Mouse (Mus musculus): ENCODE data around the gene Tiam1. TPM values are rescaled to one million over a fixed set of nuclear protein-coding genes. Genes with fewer than 3 reads are reported as not detected.

Tiam1 gene
- polyA plus RNA-seq, 1 experiment from 2014 or later: 7.4 TPM

DNA sequence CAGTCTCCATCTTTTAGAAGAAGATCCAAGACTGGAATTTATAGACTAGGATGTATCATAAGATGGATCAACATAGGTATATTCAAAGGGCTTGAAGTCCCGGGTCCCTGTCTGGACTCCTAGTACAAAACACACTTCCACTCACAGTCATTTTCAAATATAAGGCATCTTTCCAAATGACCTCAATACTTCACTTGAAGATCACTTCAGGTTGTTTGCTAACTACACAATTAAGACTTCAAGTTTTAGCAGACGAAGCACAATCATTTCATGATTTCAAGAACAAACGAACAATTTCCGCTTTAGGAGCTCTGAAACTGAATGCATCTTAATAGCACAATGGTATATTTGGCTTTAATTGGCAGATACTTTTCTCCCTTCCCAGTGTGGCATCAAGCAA is 228.6 kb downstream of the Tiam1 start:
- Histone ChIP-seq H3K4me2 (ENCODE audit: low read depth, low read length) (no peak overlapping the region), H3K4me1 (ENCODE audit: control insufficient read depth, insufficient read depth, low read length) (no peaks in the 10 kb centered on the region), H3K9ac (ENCODE audit: low read depth, low read length) (no peak overlapping the region), H3K27me3 (replicated peaks; ENCODE audit: control insufficient read depth, insufficient read depth, low read length) (no peaks in the 10 kb centered on the region), H3K36me3 (ENCODE audit: control insufficient read depth, insufficient read depth, low read length) (no peaks in the 10 kb centered on the region), H3K9me3 (ENCODE audit: control insufficient read depth, low read length) (no peaks in the 10 kb centered on the region), H3K4me3 (ENCODE audit: low read length) (no peak overlapping the region), H3K27ac (ENCODE audit: low read length) (no peak overlapping the region)
- no peak for ATAC-seq
- 92% methylated on average over 4 of the region's 4 CpGs for WGBS

- Histone ChIP-seq H3K36me3 (ENCODE audit: control insufficient read depth, insufficient read depth, low read length) (no peaks in the 10 kb centered on the region), H3K4me3 (ENCODE audit: low read length) (no peak overlapping the region), H3K4me2 (ENCODE audit: low read depth, low read length) (no peak overlapping the region), H3K27me3 (replicated peaks; ENCODE audit: control insufficient read depth, insufficient read depth, low read length) (no peaks in the 10 kb centered on the region), H3K9me3 (ENCODE audit: control insufficient read depth, low read length) (no peaks in the 10 kb centered on the region), H3K27ac (ENCODE audit: low read length) (no peak overlapping the region), H3K4me1 (ENCODE audit: control insufficient read depth, insufficient read depth, low read length) (no peaks in the 10 kb centered on the region), H3K9ac (ENCODE audit: low read depth, low read length) (no peak overlapping the region)
- 61% methylated on average over 8 of the region's 8 CpGs for WGBS
- ATAC-seq: no peak
These were observed 230.7 kb downstream of the Tiam1 start for GRCm38 (mm10) chr16:89912686-89913375.

DNA sequence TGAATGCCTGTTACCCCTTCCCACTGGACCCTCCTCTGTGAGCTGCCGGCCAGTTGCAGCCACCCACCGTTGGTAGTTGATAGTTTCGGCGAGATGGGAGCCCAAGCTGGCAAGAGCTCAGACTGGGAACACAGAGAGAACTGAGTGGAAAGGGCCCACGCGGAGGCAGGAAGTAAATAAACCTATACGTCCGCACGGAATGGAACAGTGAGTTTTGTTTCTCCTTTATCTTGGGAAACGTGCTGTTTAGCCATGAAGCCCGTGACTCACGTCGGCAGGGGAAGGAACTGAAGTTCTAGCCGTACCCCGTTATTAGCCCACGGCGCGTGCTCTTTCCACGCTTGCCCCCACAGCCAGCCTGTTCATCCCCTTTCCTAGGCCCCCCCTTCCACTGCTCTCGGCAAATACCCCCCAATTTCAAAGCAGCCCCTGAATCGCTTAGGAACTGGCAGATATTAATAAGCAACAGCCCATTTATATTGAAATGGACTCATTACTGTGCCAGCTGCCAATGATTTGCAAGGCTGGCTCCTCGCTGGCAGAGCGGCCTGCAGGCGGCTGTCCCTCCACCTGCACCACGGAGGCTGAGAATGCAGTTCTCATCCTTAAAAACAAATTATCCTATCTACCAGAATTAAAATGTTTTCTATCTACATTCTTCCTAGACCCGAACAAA is 234.0 kb downstream of the Tiam1 start:
- Histone ChIP-seq H3K4me2 (ENCODE audit: low read depth, low read length) (no peak overlapping the region), H3K36me3 (ENCODE audit: control insufficient read depth, insufficient read depth, low read length) (no peaks in the 10 kb centered on the region), H3K4me1 (ENCODE audit: control insufficient read depth, insufficient read depth, low read length) (no peaks in the 10 kb centered on the region), H3K9ac (ENCODE audit: low read depth, low read length) (0 out of 2 replicates have a peak overlapping the region, but pooled peaks have one; percentile 37), H3K9me3 (ENCODE audit: control insufficient read depth, low read length) (no peaks in the 10 kb centered on the region), H3K4me3 (ENCODE audit: low read length) (no peak overlapping the region), H3K27me3 (replicated peaks; ENCODE audit: control insufficient read depth, insufficient read depth, low read length) (no peaks in the 10 kb centered on the region), H3K27ac (ENCODE audit: low read length) (no peak overlapping the region)
- WGBS: 65% methylated on average over 26 of the region's 26 CpGs
- ATAC-seq: no peak

- WGBS: 69% methylated on average over 9 of the region's 9 CpGs
- H3K4me1 ChIP-seq (ENCODE audit: control insufficient read depth, insufficient read depth, low read length): no peaks in the 10 kb centered on the region
- H3K27me3 ChIP-seq (replicated peaks; ENCODE audit: control insufficient read depth, insufficient read depth, low read length): no peaks in the 10 kb centered on the region
These were observed 235.9 kb downstream of the Tiam1 start for GRCm38 (mm10) chr16:89907651-89908050.

GRCm38 (mm10) chr16:89906909-89907308 is 236.7 kb downstream of the Tiam1 start:
- Histone ChIP-seq H3K4me1 (ENCODE audit: control insufficient read depth, insufficient read depth, low read length) (no peaks in the 10 kb centered on the region), H3K9me3 (ENCODE audit: control insufficient read depth, low read length) (no peaks in the 10 kb centered on the region), H3K4me2 (ENCODE audit: low read depth, low read length) (no peak overlapping the region), H3K36me3 (ENCODE audit: control insufficient read depth, insufficient read depth, low read length) (no peaks in the 10 kb centered on the region), H3K4me3 (ENCODE audit: low read length) (no peak overlapping the region), H3K9ac (ENCODE audit: low read depth, low read length) (no peak overlapping the region), H3K27me3 (replicated peaks; ENCODE audit: control insufficient read depth, insufficient read depth, low read length) (no peaks in the 10 kb centered on the region), H3K27ac (ENCODE audit: low read length) (no peak overlapping the region)
- no peak for ATAC-seq
- WGBS: 82% methylated on average over 7 of the region's 7 CpGs

More at GRCm38 (mm10) chr16:89907651-89908050, 235.9 kb downstream of the Tiam1 start:
- no peak for ATAC-seq
- Histone ChIP-seq H3K4me2 (ENCODE audit: low read depth, low read length) (no peak overlapping the region), H3K27ac (ENCODE audit: low read length) (no peak overlapping the region), H3K36me3 (ENCODE audit: control insufficient read depth, insufficient read depth, low read length) (no peaks in the 10 kb centered on the region), H3K9ac (ENCODE audit: low read depth, low read length) (no peak overlapping the region), H3K4me3 (ENCODE audit: low read length) (no peak overlapping the region), H3K9me3 (ENCODE audit: control insufficient read depth, low read length) (no peaks in the 10 kb centered on the region)

DNA sequence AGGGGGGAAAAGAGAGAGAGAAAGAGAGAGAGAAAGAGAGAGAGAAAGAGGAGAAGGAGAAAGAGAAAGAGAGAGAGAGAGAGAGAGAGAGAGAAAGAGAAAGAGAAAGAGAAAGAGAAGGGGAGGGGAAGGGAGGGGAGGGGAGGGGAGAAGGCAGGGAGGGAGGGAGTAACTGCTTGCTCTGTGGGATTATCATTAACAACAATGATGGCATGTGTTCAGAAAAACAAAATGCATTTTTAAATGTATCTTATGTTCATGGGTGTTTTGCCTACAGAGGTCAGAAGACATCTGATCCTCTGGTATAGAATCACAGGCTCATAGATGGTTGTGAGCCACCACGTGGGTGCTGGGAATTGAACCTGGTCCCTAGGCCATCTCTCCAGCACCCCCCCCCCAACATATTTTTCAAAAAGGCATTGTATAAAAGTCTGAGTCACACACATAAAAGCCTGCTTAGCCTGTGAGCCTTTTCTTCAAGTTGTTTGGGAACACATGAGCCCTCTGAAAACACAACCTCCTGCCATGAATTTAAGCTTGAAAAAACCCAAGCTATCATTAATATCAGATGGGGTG is 237.8 kb downstream of the Tiam1 start:
- Histone ChIP-seq H3K9me3 (ENCODE audit: control insufficient read depth, low read length) (no peaks in the 10 kb centered on the region), H3K4me2 (ENCODE audit: low read depth, low read length) (no peak overlapping the region), H3K4me1 (ENCODE audit: control insufficient read depth, insufficient read depth, low read length) (no peaks in the 10 kb centered on the region), H3K27ac (ENCODE audit: low read length) (no peak overlapping the region), H3K36me3 (ENCODE audit: control insufficient read depth, insufficient read depth, low read length) (no peaks in the 10 kb centered on the region), H3K27me3 (replicated peaks; ENCODE audit: control insufficient read depth, insufficient read depth, low read length) (no peaks in the 10 kb centered on the region), H3K4me3 (ENCODE audit: low read length) (no peak overlapping the region), H3K9ac (ENCODE audit: low read depth, low read length) (no peak overlapping the region)
- no peak for ATAC-seq
- WGBS: 80% methylated on average over 1 of the region's 1 CpGs

- H3K9ac ChIP-seq (ENCODE audit: low read depth, low read length): no peak overlapping the region
- H3K4me1 ChIP-seq (ENCODE audit: control insufficient read depth, insufficient read depth, low read length): no peaks in the 10 kb centered on the region
- no peaks in the 10 kb centered on the region for H3K27me3 ChIP-seq (replicated peaks; ENCODE audit: control insufficient read depth, insufficient read depth, low read length)
- no peak overlapping the region for H3K4me2 ChIP-seq (ENCODE audit: low read depth, low read length)
- no peaks in the 10 kb centered on the region for H3K9me3 ChIP-seq (ENCODE audit: control insufficient read depth, low read length)
- H3K4me3 ChIP-seq (ENCODE audit: low read length): no peak overlapping the region
- no peak overlapping the region for H3K27ac ChIP-seq (ENCODE audit: low read length)
- no peak for ATAC-seq
- H3K36me3 ChIP-seq (ENCODE audit: control insufficient read depth, insufficient read depth, low read length): no peaks in the 10 kb centered on the region
- WGBS: 95% methylated on average over 12 of the region's 12 CpGs
These were observed 239.4 kb downstream of the Tiam1 start for GRCm38 (mm10) chr16:89904121-89904520.

- no peak for ATAC-seq
- Histone ChIP-seq H3K9ac (ENCODE audit: low read depth, low read length) (no peak overlapping the region), H3K4me1 (ENCODE audit: control insufficient read depth, insufficient read depth, low read length) (no peaks in the 10 kb centered on the region), H3K4me2 (ENCODE audit: low read depth, low read length) (no peak overlapping the region), H3K4me3 (ENCODE audit: low read length) (no peak overlapping the region), H3K27me3 (replicated peaks; ENCODE audit: control insufficient read depth, insufficient read depth, low read length) (no peaks in the 10 kb centered on the region), H3K27ac (ENCODE audit: low read length) (no peak overlapping the region), H3K36me3 (ENCODE audit: control insufficient read depth, insufficient read depth, low read length) (no peaks in the 10 kb centered on the region), H3K9me3 (ENCODE audit: control insufficient read depth, low read length) (no peaks in the 10 kb centered on the region)
- 86% methylated on average over 12 of the region's 12 CpGs for WGBS
These were observed 240.8 kb downstream of the Tiam1 start for GRCm38 (mm10) chr16:89902578-89903304.

DNA sequence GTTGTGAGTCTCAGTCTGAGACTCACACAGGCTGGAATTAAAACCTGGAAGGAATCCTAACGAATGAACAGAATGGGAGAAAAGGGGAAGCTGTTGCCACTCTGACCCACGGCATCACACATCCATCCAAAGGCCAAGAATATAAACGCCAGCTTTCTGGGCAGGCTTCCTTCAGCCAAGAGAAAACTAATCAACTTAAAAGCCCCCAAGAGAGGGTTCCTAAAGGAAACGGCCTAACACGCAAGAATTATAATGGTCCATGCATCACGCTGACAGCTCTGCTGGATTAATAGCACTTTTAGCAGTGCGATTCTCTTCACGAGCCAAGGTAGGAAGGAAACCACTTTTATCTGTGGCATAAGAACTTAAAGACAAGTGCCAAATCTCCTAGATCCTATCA is 242.9 kb downstream of the Tiam1 start:
- Histone ChIP-seq H3K4me3 (ENCODE audit: low read length) (no peak overlapping the region), H3K4me1 (ENCODE audit: control insufficient read depth, insufficient read depth, low read length) (no peaks in the 10 kb centered on the region), H3K9me3 (ENCODE audit: control insufficient read depth, low read length) (no peaks in the 10 kb centered on the region), H3K27ac (ENCODE audit: low read length) (no peak overlapping the region), H3K4me2 (ENCODE audit: low read depth, low read length) (no peak overlapping the region), H3K9ac (ENCODE audit: low read depth, low read length) (no peak overlapping the region), H3K27me3 (replicated peaks; ENCODE audit: control insufficient read depth, insufficient read depth, low read length) (no peaks in the 10 kb centered on the region), H3K36me3 (ENCODE audit: control insufficient read depth, insufficient read depth, low read length) (no peaks in the 10 kb centered on the region)
- 43% methylated on average over 8 of the region's 8 CpGs for WGBS
- ATAC-seq: no peak
